Mouse (Mus musculus) intestine, embryonic 14.5 days (tissue): ENCODE measurements at regions not wholly inside any gene's neighbourhood (a gene's known extent, or its start where the extent isn't known, plus 50 kb on each side); places are given as distances from the start of the nearest gene placed in this dataset.

ENCODE experiments used
- ATAC-seq: fragments of 200-750 bp; cut with Nextera tagmentation; replicated peaks from 2 replicates; pipeline ENCODE4 v1.8.0; 2017; ENCODE audit warnings: low read depth, moderate number of reproducible peaks, moderate TSS enrichment, moderate library complexity; ENCODE audit not compliant: low FRiP score, low TSS enrichment
- DNase-seq: peaks from one replicate; pipeline ENCODE4 v3.0.0-alpha.2; 2018; ENCODE audit warnings: low spot score
- H3K27ac ChIP-seq: fragments of 300-500 bp; sonication (generic); 2 replicates; pipeline ENCODE4 v1.5.1; 2014; ENCODE audit warnings: low read depth, mild to moderate bottlenecking, control low read depth
- H3K27me3 ChIP-seq: fragments of 300-500 bp; sonication (generic); replicated peaks from 2 replicates; pipeline ENCODE4 v1.6.1; 2014; ENCODE audit warnings: low read length, control low read depth; ENCODE audit not compliant: control insufficient read depth, insufficient read depth
- H3K36me3 ChIP-seq: fragments of 300-500 bp; sonication (generic); 2 replicates; pipeline ENCODE4 v1.6.1; 2014; ENCODE audit warnings: low read length, control low read depth; ENCODE audit not compliant: control insufficient read depth, insufficient read depth
- H3K4me1 ChIP-seq: fragments of 300-500 bp; sonication (generic); replicated peaks from 2 replicates; pipeline ENCODE4 v1.6.1; 2014; ENCODE audit warnings: low read length, control low read depth, mixed read lengths; ENCODE audit not compliant: control insufficient read depth, insufficient read depth
- H3K4me2 ChIP-seq: fragments of 300-500 bp; sonication (generic); 2 replicates; pipeline ENCODE4 v1.6.1; 2014; ENCODE audit warnings: low read length
- H3K4me3 ChIP-seq: fragments of 300-500 bp; sonication (generic); 2 replicates; pipeline ENCODE4 v1.5.1; 2014; ENCODE audit warnings: low read depth, low read length, control low read depth, mixed read lengths
- H3K9ac ChIP-seq: fragments of 300-500 bp; sonication (generic); 2 replicates; pipeline ENCODE4 v1.6.1; 2014; ENCODE audit warnings: mild to moderate bottlenecking, low read length
- H3K9me3 ChIP-seq: fragments of 300-500 bp; sonication (generic); 2 replicates; pipeline ENCODE4 v1.6.1; 2016; ENCODE audit warnings: low read length, control low read depth; ENCODE audit not compliant: control insufficient read depth
- WGBS: fragments of 180-500 bp; shearing (Covaris S2); extraction: QIAGEN DNeasy Blood & Tissue Kit; methylation state at CpG from one replicate; pipeline ENCODE4 v1.1.7; 2014; 5-methylcytosine and 5-hydroxymethylcytosine counted together

- DNase-seq (no peak), ATAC-seq (no peak)
- H3K9ac ChIP-seq, result no peak overlapping the region
- no peaks in the 10 kb centered on the region for H3K27me3 ChIP-seq
- no peak overlapping the region for H3K4me2 ChIP-seq
- 81% methylated on average over 3 of the region's 3 CpGs for WGBS
- H3K4me3 ChIP-seq, result no peak overlapping the region
- H3K9me3 ChIP-seq, result no peaks in the 10 kb centered on the region
- no peaks in the 10 kb centered on the region for H3K36me3 ChIP-seq
- H3K27ac ChIP-seq, result no peak overlapping the region
- 0 out of 2 replicates have a peak, but pooled peaks cover 3% of the 10 kb centered on the region for H3K4me1 ChIP-seq
Measured at GRCm38 (mm10) chr4:53210685-53211084, 51.0 kb upstream of the Abca1 start.
